In the genomic region with DNA sequence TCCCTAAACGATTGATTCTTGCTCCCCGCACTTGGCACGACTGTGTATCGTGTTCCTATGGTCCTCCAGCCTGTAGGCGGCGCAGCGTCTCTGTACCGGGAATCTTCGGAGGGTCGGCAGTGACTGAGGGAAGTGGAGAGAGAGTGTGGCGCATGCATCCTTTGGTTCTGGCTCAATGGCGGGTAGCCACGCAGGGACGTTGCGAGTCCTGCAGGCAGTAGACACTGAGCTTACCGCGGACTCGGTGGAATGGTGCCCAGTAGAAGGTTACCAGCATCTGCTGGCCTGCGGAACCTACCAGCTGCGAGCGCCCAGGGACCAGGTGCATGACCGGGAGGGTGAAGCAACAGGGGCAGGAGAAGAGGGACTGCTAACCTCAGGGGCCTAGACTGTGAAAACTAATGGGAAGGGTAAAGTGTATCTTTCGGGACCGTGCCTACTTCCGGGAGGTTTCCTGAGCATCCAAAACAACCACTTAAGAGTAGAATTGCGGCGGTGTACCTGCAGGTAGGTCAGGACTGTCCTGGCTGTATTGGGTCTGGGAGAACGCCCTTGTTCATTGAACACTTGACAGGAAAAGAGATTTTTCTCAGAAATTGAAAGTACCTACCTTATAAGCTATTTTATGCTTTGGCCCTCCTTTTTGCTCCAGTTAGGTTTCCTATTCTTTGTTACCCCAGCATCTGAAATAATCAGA, we compare ENCODE assay signal across 8 mouse cellular contexts. TPM values are rescaled to one million over a fixed set of nuclear protein-coding genes. Genes with fewer than 3 reads are reported as not detected.
DNase-seq lines count a peak whose midpoint lies in the region; ATAC-seq and TF ChIP-seq lines count a peak whose summit lies in the region.

A gene (plus strand): TSS at position 97 of the 697 bp plus-strand sequence.

- intact Hi-C loops in heart, adult 2 months (cut with DNase I): no loop called here

- H3K4me2 ChIP-seq in embryonic facial prominence, embryonic 13.5 days: peak within 1 kb of the TSS; percentile 73
- H3K4me2 ChIP-seq in limb, embryonic 14.5 days (replicated peaks; ENCODE audit: low read depth, low read length, severe bottlenecking): peak within 1 kb of the TSS; percentile 51
- peak within 1 kb of the TSS; percentile 82 for H3K4me2 ChIP-seq in midbrain, postnatal 0 days (ENCODE audit: low read depth, low read length, poor library complexity, severe bottlenecking)

- ATAC-seq in embryonic facial prominence, embryonic 13.5 days (ENCODE audit: insufficient number of reproducible peaks, insufficient read depth, low FRiP score, low TSS enrichment, low read depth): peak; percentile 72
- peak; percentile 91 for ATAC-seq in limb, embryonic 14.5 days (ENCODE audit: low FRiP score, low read depth)
- ATAC-seq in midbrain, postnatal 0 days (ENCODE audit: low FRiP score): peak; percentile 92

- under 1% methylated on average over 28 of the region's 28 CpGs for WGBS in embryonic facial prominence, embryonic 13.5 days
- under 1% methylated on average over 28 of the region's 28 CpGs for WGBS in heart, adult 2 months
- WGBS in limb, embryonic 14.5 days: under 1% methylated on average over 28 of the region's 28 CpGs
- WGBS in midbrain, postnatal 0 days: 1% methylated on average over 28 of the region's 28 CpGs

- TF ChIP-seq POLR2A in heart, adult 2 months (IDR thresholded peaks at IDR 0.05; ENCODE audit: insufficient read depth, low read depth, low read length): peak; percentile 86
- peak; percentile 68; the same call in 1 of the 2 replicates for TF ChIP-seq POLR2A in limb, embryonic 14.5 days (IDR thresholded peaks at IDR 0.05; ENCODE audit: borderline replicate concordance, extremely low read depth, insufficient read depth, insufficient read length)

- H3K79me2 ChIP-seq in heart, adult 2 months (replicated peaks; ENCODE audit: control insufficient read depth, insufficient read depth, low read length): no peaks in the 10 kb centered on the region

- TF ChIP-seq EP300 in heart, adult 2 months (IDR thresholded peaks at IDR 0.05; ENCODE audit: insufficient read depth, low read depth, low read length): peak; percentile 81

- H3K9ac ChIP-seq in embryonic facial prominence, embryonic 13.5 days: peak within 1 kb of the TSS; percentile 93
- H3K9ac ChIP-seq in heart, adult 2 months (ENCODE audit: low read depth, low read length): peak within 1 kb of the TSS; percentile 67
- H3K9ac ChIP-seq in limb, embryonic 14.5 days (ENCODE audit: low read depth, low read length, severe bottlenecking): peak within 1 kb of the TSS; percentile 88
- peak within 1 kb of the TSS; percentile 88 for H3K9ac ChIP-seq in midbrain, postnatal 0 days (replicated peaks; ENCODE audit: low read length, poor library complexity, severe bottlenecking)

- H3K9me3 ChIP-seq in embryonic facial prominence, embryonic 13.5 days: no peaks in the 10 kb centered on the region
- H3K9me3 ChIP-seq in limb, embryonic 14.5 days (ENCODE audit: control insufficient read depth, low read length): no peaks in the 10 kb centered on the region
- H3K9me3 ChIP-seq in midbrain, postnatal 0 days (ENCODE audit: low read length): no peaks in the 10 kb centered on the region

- H3K4me1 ChIP-seq in embryonic facial prominence, embryonic 13.5 days: peaks cover 13% of the 10 kb centered on the region
- H3K4me1 ChIP-seq in heart, adult 2 months (ENCODE audit: control insufficient read depth, insufficient read depth, low read length): peaks cover 3% of the 10 kb centered on the region; the same call in 1 of the 2 replicates
- no peaks in the 10 kb centered on the region; the same call in 1 of the 2 replicates for H3K4me1 ChIP-seq in limb, embryonic 14.5 days (ENCODE audit: control insufficient read depth, insufficient read depth, low read length)
- peaks cover 6% of the 10 kb centered on the region; the same call in 1 of the 2 replicates for H3K4me1 ChIP-seq in midbrain, postnatal 0 days (ENCODE audit: insufficient read depth, low read length)

- peaks cover 69% of the 10 kb centered on the region for H3K36me3 ChIP-seq in embryonic facial prominence, embryonic 13.5 days
- no peaks in the 10 kb centered on the region for H3K36me3 ChIP-seq in heart, adult 2 months (ENCODE audit: control insufficient read depth, insufficient read depth, low read length)
- H3K36me3 ChIP-seq in limb, embryonic 14.5 days (ENCODE audit: control insufficient read depth, insufficient read depth, low read length): peaks cover 44% of the 10 kb centered on the region
- H3K36me3 ChIP-seq in midbrain, postnatal 0 days (ENCODE audit: insufficient read depth, low read length): peaks cover 35% of the 10 kb centered on the region

- peak; percentile 95 for TF ChIP-seq CTCF in heart, adult 2 months (IDR thresholded peaks at IDR 0.05)
- TF ChIP-seq CTCF in midbrain, postnatal 0 days (IDR thresholded peaks at IDR 0.05): peak; percentile 98

- peak within 1 kb of the TSS; percentile 81 for H3K4me3 ChIP-seq in embryonic facial prominence, embryonic 13.5 days
- peak within 1 kb of the TSS; percentile 85 for H3K4me3 ChIP-seq in heart, adult 2 months
- peak within 1 kb of the TSS; percentile 79 for H3K4me3 ChIP-seq in limb, embryonic 14.5 days (replicated peaks; ENCODE audit: low read length)
- H3K4me3 ChIP-seq in midbrain, postnatal 0 days (ENCODE audit: low read depth, low read length): peak within 1 kb of the TSS; percentile 78

- DNase-seq in 3134 (ENCODE audit: extremely low read depth, insufficient read length, low spot score): peak; percentile 81
- peak; percentile 88 to 90 for DNase-seq in adrenal gland, postnatal 36 days
- DNase-seq in heart, adult 2 months: peak; percentile 85 to 88
- DNase-seq in kidney, adult 9 months: peak; percentile 85
- peak; percentile 88 for DNase-seq in limb, embryonic 14.5 days (ENCODE audit: low spot score)
- DNase-seq in midbrain, postnatal 0 days (ENCODE audit: low spot score): peak; percentile 92
- peak; percentile 79 to 86 for DNase-seq in spleen, postnatal 14 days (ENCODE audit: low spot score in 2 of 2)

- H3K27me3 ChIP-seq in embryonic facial prominence, embryonic 13.5 days: no peaks in the 10 kb centered on the region
- H3K27me3 ChIP-seq in heart, adult 2 months (ENCODE audit: control insufficient read depth, insufficient read depth, low read length): no peaks in the 10 kb centered on the region
- H3K27me3 ChIP-seq in limb, embryonic 14.5 days (ENCODE audit: control insufficient read depth, insufficient read depth, low read length): no peaks in the 10 kb centered on the region
- no peaks in the 10 kb centered on the region for H3K27me3 ChIP-seq in midbrain, postnatal 0 days (ENCODE audit: insufficient read depth, low read length)

- peak within 1 kb of the TSS; percentile 52; the same call in 1 of the 2 replicates for H3K27ac ChIP-seq in embryonic facial prominence, embryonic 13.5 days
- H3K27ac ChIP-seq in heart, adult 2 months: peak within 1 kb of the TSS; percentile 68
- H3K27ac ChIP-seq in limb, embryonic 14.5 days (replicated peaks; ENCODE audit: low read depth, low read length): no peak within 1 kb of the TSS
- peak within 1 kb of the TSS; percentile 77 for H3K27ac ChIP-seq in midbrain, postnatal 0 days (ENCODE audit: low read depth, low read length)

RNA-seq across cellular contexts. Expression of the gene that starts here (rescaled TPM):
- 10 to 100 TPM in 1 of 2 experiments, 1 to 10 TPM in 1; 4.6 to 13.2 TPM for total RNA-seq in adrenal gland, postnatal 36 days (2021)
- 37.7 and 40.3 TPM in 2 replicates for polyA plus RNA-seq in embryonic facial prominence, embryonic 13.5 days (2015; fragmentation: Nextera tagmentation; extraction: Ambion mirVana)
- total RNA-seq in heart, adult 2 months (2021): 1 to 10 TPM; 4.0 to 4.4 TPM
- polyA plus RNA-seq in heart, adult 2 months (2012; rRNA removed): 6.9 and 10.2 TPM in 2 replicates
- polyA plus RNA-seq in limb, embryonic 14.5 days (2012; rRNA removed): 36.6 and 41.0 TPM in 2 replicates
- 30.4 and 32.0 TPM in 2 replicates for polyA plus RNA-seq in limb, embryonic 14.5 days (2014; fragmentation: Nextera tagmentation; extraction: Ambion mirVana)
- total RNA-seq in midbrain, postnatal 0 days (2014; rRNA removed): 37.2 and 43.8 TPM in 2 replicates
- polyA plus RNA-seq in midbrain, postnatal 0 days (2015; fragmentation: Nextera tagmentation; extraction: Ambion mirVana): 37.1 and 39.6 TPM in 2 replicates
